Mouse (Mus musculus) midbrain, postnatal 0 days (tissue): ENCODE results near the gene Slc12a7. TPM values are rescaled to one million over a fixed set of nuclear protein-coding genes. Genes with fewer than 3 reads are reported as not detected.
"Not testable (repeated sequence)": the region's sequence is repeated elsewhere in the genome, so short reads cannot be mapped to it uniquely, and the experiment has no call there.

Experiments
- ATAC-seq: fragments of 200-750 bp; cut with Nextera tagmentation; 2 replicates; pipeline ENCODE4 v1.8.0; 2017; ENCODE audit warnings: moderate number of reproducible peaks, mild to moderate bottlenecking, moderate TSS enrichment, moderate library complexity; ENCODE audit not compliant: low FRiP score
- DNase-seq: peaks from one replicate; pipeline ENCODE4 v3.0.0-alpha.2; 2015; ENCODE audit warnings: low spot score
- H3K27ac ChIP-seq: fragments of 300-500 bp; sonication (generic); 2 replicates; pipeline ENCODE4 v1.5.1; 2014; ENCODE audit warnings: low read depth, mild to moderate bottlenecking, low read length, mixed read lengths
- H3K27me3 ChIP-seq: fragments of 300-500 bp; sonication (generic); 2 replicates; pipeline ENCODE4 v1.6.1; 2014; ENCODE audit warnings: low read length, control low read depth, mixed read lengths; ENCODE audit not compliant: insufficient read depth
- H3K36me3 ChIP-seq: fragments of 300-500 bp; sonication (generic); 2 replicates; pipeline ENCODE4 v1.6.1; 2014; ENCODE audit warnings: low read length, control low read depth, mixed read lengths; ENCODE audit not compliant: insufficient read depth
- H3K4me1 ChIP-seq: fragments of 300-500 bp; sonication (generic); 2 replicates; pipeline ENCODE4 v1.6.1; 2014; ENCODE audit warnings: mild to moderate bottlenecking, control low read depth, antibody characterized with exemption, low read length, mixed read lengths; ENCODE audit not compliant: insufficient read depth
- H3K4me2 ChIP-seq: fragments of 300-500 bp; sonication (generic); 2 replicates; pipeline ENCODE4 v1.6.1; 2014; ENCODE audit warnings: low read depth, mild to moderate bottlenecking, low read length, mixed read lengths; ENCODE audit not compliant: poor library complexity, severe bottlenecking
- H3K4me3 ChIP-seq: fragments of 300-500 bp; sonication (generic); 2 replicates; pipeline ENCODE4 v1.5.1; 2014; ENCODE audit warnings: low read depth, mild to moderate bottlenecking, low read length, moderate library complexity
- H3K9ac ChIP-seq: fragments of 300-500 bp; sonication (generic); replicated peaks from 2 replicates; pipeline ENCODE4 v1.6.1; 2014; ENCODE audit warnings: mild to moderate bottlenecking, low read length, moderate library complexity, mixed read lengths; ENCODE audit not compliant: poor library complexity, severe bottlenecking
- H3K9me3 ChIP-seq: fragments of 300-500 bp; sonication (generic); 2 replicates; pipeline ENCODE4 v1.6.1; 2016; ENCODE audit warnings: low read length, control low read depth
- CTCF ChIP-seq: IDR thresholded peaks from 2 replicates; pipeline ENCODE4 v1.5.1; 2016; ENCODE audit warnings: antibody characterized with exemption, mild to moderate bottlenecking
- WGBS: fragments of 180-500 bp; shearing (Covaris S2); extraction: QIAGEN DNeasy Blood & Tissue Kit; methylation state at CpG from one replicate; pipeline ENCODE4 v1.1.7; 2014; 5-methylcytosine and 5-hydroxymethylcytosine counted together
- polyA plus RNA-seq: library from polyadenylated mRNA; unstranded; fragments of >200 nt; fragmentation: Nextera tagmentation; extraction: Ambion mirVana; gene quantifications from 2 replicates; pipeline ENCODE4 v1.2.1, GENCODE M21; 2015
- total RNA-seq: library from RNA; depleted of rRNA; stranded (reverse); fragments of >200 nt; gene quantifications from 2 replicates; pipeline ENCODE4 v1.2.3, GENCODE M21; 2014

Gene Slc12a7
- total and polyA plus RNA-seq, 2 experiments from 2014 or later = 4.7 to 8.9 TPM

DNA sequence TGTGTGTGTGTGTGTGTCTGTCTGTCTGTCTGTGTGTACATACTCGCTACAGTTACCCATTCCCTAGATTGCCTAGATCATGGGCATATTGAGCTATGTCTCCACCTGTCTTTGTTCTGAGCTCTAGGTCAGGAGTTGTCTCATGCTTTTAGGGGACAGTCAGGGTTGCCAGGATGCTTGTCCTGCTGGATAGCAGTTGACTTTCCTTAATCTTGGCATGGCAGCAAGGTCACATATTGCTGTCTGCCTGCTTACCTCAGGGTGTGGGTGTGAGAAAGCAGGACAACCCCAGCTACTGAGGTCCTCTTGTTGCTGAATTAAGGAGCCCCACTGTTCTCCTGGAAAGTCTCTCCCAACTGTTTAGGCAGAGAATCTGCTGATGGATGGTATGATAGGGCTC, 1.5 kb downstream of the Slc12a7 start:
- no peak for DNase-seq
- TF ChIP-seq CTCF = no peak

DNA sequence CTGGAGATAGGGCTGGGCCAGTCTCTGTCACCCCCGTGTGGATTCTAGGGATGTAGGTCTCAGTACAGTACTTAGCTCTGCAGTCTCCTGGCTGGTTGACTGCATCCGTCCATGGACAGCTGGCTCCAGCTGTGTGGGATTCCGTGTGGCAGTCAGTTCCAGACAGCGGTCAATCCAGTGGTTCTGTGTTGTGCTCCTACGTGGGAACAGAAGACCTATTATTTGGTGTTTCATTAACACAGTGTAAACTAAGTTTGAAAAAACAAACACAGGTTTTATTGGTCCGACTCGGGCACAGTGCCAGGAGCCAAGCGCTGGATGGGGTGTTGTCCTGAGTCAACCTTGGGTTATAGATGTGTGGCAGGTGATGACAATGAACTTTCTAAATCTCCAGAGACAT, 2.4 kb downstream of the Slc12a7 start:
- no peak for TF ChIP-seq CTCF
- no peak overlapping the region for H3K9ac ChIP-seq
- H3K4me3 ChIP-seq = no peak overlapping the region
- no peak overlapping the region for H3K27ac ChIP-seq
- H3K9me3 ChIP-seq = no peaks in the 10 kb centered on the region
- WGBS = 82% methylated on average over 8 of the region's 8 CpGs
- H3K4me2 ChIP-seq = no peak overlapping the region
- DNase-seq (no peak), ATAC-seq (no peak)
- no peaks in the 10 kb centered on the region for H3K36me3 ChIP-seq
- H3K4me1 ChIP-seq = peaks cover 4% of the 10 kb centered on the region
- H3K27me3 ChIP-seq = no peaks in the 10 kb centered on the region

More for the DNA sequence above, 1.5 kb downstream of the Slc12a7 start:
- no peak overlapping the region for H3K9ac ChIP-seq
- peaks cover 4% of the 10 kb centered on the region for H3K4me1 ChIP-seq
- no peaks in the 10 kb centered on the region for H3K27me3 ChIP-seq
- no peak overlapping the region for H3K4me2 ChIP-seq
- H3K4me3 ChIP-seq = no peak overlapping the region
- H3K27ac ChIP-seq = no peak overlapping the region
- H3K36me3 ChIP-seq = no peaks in the 10 kb centered on the region
- no peak for ATAC-seq
- no peaks in the 10 kb centered on the region for H3K9me3 ChIP-seq
- 71% methylated on average over 1 of the region's 1 CpGs for WGBS

DNA sequence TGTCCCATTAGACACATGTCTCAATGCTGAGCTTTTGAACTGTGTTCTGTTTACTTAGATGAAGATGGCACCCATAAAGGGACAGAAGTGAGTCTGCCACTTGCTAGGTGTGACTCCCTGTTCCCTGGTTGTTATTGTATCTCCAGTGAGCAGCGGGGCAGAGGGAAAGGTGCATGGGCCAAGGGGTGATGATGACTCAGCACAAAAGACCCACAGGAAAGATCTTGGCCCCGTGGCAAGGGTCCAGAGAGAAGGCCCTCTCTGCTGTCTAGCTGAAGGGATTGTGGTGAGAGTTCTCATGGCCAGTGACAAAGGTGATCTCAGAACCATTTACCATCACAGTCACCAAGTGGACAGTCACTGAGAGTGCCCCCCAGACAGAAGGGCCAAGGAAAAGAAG, 3.0 kb downstream of the Slc12a7 start:
- ATAC-seq (no peak), DNase-seq (no peak)
- Histone ChIP-seq H3K36me3 (no peaks in the 10 kb centered on the region), H3K27me3 (no peaks in the 10 kb centered on the region), H3K4me3 (no peak overlapping the region), H3K4me2 (no peak overlapping the region), H3K9me3 (no peaks in the 10 kb centered on the region), H3K4me1 (peaks cover 4% of the 10 kb centered on the region), H3K9ac (no peak overlapping the region), H3K27ac (no peak overlapping the region)
- WGBS = 86% methylated on average over 2 of the region's 2 CpGs
- TF ChIP-seq CTCF = no peak

DNA sequence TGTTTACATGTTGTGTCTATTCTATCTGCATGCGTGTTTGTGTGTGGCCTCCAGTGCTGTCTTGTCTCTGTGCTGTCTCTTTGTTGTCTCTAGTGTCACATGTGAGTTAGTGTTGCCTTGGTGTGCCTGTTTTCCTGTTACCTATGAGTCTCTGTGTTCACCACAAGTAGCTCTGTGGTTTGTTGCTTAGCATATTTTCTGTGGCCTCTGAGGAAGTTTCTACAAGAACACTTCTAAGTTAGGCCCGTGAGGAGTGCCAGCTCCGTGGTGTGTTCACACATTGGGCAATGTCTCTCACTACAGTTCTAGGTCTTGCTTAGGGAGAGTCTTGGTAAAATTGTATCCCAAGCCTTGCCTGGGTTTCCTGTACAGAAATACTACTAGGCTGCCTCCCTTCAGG, 4.0 kb downstream of the Slc12a7 start:
- WGBS = 95% methylated on average over 3 of the region's 3 CpGs
- H3K4me1 ChIP-seq = peaks cover 4% of the 10 kb centered on the region
- TF ChIP-seq CTCF = no peak
- H3K9me3 ChIP-seq = no peaks in the 10 kb centered on the region
- no peak overlapping the region for H3K27ac ChIP-seq
- H3K27me3 ChIP-seq = no peaks in the 10 kb centered on the region
- no peaks in the 10 kb centered on the region for H3K36me3 ChIP-seq
- H3K9ac ChIP-seq = no peak overlapping the region
- no peak overlapping the region for H3K4me3 ChIP-seq
- no peak for ATAC-seq
- no peak for DNase-seq
- H3K4me2 ChIP-seq = no peak overlapping the region

DNA sequence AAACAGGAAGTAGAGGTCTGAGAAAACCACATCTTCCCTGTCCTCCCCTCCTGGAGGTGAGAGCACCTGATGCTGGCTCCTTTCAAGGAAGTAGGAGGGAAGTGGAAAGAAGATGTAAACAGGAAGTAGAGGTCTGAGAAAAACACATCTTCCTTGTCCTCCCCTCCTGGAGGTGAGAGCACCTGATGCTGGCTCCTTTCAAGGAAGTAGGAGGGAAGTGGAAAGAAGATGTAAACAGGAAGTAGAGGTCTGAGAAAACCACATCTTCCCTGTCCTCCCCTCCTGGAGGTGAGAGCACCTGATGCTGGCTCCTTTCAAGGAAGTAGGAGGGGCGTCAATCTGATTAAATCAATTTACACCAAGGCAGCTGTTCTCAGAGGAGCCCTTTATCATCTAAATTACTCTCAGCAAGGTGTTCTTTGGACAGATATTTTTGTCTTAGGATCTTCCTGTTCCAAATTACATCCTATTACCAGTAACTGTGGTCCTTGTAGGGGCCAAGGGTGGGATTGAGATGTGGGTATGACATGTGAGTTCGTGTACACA, 7.6 kb downstream of the Slc12a7 start:
- not testable (repeated sequence) for H3K36me3 ChIP-seq, DNase-seq, H3K4me3 ChIP-seq, H3K4me1 ChIP-seq, H3K9ac ChIP-seq, ATAC-seq, H3K4me2 ChIP-seq, H3K27me3 ChIP-seq, H3K9me3 ChIP-seq, H3K27ac ChIP-seq
- WGBS = 52% methylated on average over 2 of the region's 2 CpGs

DNA sequence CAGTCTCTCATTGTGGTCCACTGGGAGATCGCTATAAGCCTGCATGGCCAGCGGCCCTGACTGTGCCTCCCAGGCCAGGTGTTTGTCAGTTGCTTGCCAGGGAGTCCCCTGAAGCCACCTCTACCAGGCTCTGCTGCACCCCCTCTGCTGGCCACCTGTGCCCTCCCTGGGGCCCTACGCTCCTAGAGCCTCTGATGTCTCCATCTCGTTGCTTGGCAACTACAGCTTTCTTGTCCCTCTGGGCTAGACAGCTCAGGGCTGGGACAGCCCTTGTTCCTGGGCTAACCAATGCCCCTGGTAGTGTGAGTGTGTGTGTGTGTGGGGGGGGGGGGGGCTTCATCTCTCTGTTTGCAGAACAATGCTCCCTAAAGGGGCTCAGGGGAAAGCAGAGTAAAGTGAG, 10.1 kb downstream of the Slc12a7 start:
- ATAC-seq (peak; percentile 50; the same call in 1 of the 2 replicates), DNase-seq (peak; percentile 15)
- H3K27me3 ChIP-seq = no peaks in the 10 kb centered on the region
- no peak overlapping the region for H3K9ac ChIP-seq
- H3K4me2 ChIP-seq = no peak overlapping the region
- no peak overlapping the region for H3K4me3 ChIP-seq
- H3K36me3 ChIP-seq = no peaks in the 10 kb centered on the region
- no peaks in the 10 kb centered on the region for H3K9me3 ChIP-seq
- no peaks in the 10 kb centered on the region for H3K4me1 ChIP-seq
- peak; percentile 15; the same call in 1 of the 2 replicates for TF ChIP-seq CTCF
- 40% methylated on average over 4 of the region's 4 CpGs for WGBS
- H3K27ac ChIP-seq = no peak overlapping the region
